Mouse (Mus musculus) liver, adult 2 months (tissue): Measurements from ENCODE around the gene Wif1. TPM values are rescaled to one million over a fixed set of nuclear protein-coding genes. Genes with fewer than 3 reads are reported as not detected.
A peak's percentile ranks its signal among the peaks of the same experiment; 100 is the strongest.

Source experiments
- DNase-seq: peaks from one replicate; pipeline ENCODE4 v3.0.0-alpha.2; 2011; ENCODE audit warnings: low read depth, low spot score; ENCODE audit errors: extremely low read depth
- H3K27ac ChIP-seq: fragments of 200-500 bp; replicated peaks from 2 replicates; pipeline ENCODE4 v1.5.1; 2012; ENCODE audit warnings: low read depth, mild to moderate bottlenecking, control low read depth, inconsistent platforms, low read length; ENCODE audit not compliant: insufficient read depth
- H3K27me3 ChIP-seq: fragments of 200-500 bp; 2 replicates; pipeline ENCODE4 v1.6.1; 2012; ENCODE audit warnings: mild to moderate bottlenecking, moderate library complexity, low read length, inconsistent platforms; ENCODE audit not compliant: control insufficient read depth, insufficient read depth
- H3K36me3 ChIP-seq: fragments of 200-500 bp; 2 replicates; pipeline ENCODE4 v1.6.1; 2012; ENCODE audit warnings: low read length, inconsistent platforms; ENCODE audit not compliant: control insufficient read depth, insufficient read depth
- H3K4me1 ChIP-seq: fragments of 200-500 bp; 2 replicates; pipeline ENCODE4 v1.6.1; 2011; ENCODE audit warnings: low read length; ENCODE audit not compliant: control insufficient read depth, insufficient read depth
- H3K4me3 ChIP-seq: fragments of 200-500 bp; 2 replicates; pipeline ENCODE4 v1.5.1; 2011; ENCODE audit warnings: low read depth, mild to moderate bottlenecking, control low read depth, low read length, moderate library complexity; ENCODE audit not compliant: insufficient read depth
- H3K79me2 ChIP-seq: fragments of 200-500 bp; 2 replicates; pipeline ENCODE4 v1.6.1; 2012; ENCODE audit warnings: inconsistent platforms, mild to moderate bottlenecking, low read length, moderate library complexity; ENCODE audit not compliant: control insufficient read depth, insufficient read depth
- H3K9ac ChIP-seq: fragments of 200-500 bp; 2 replicates; pipeline ENCODE4 v1.6.1; 2012; ENCODE audit warnings: low read depth, mild to moderate bottlenecking, control low read depth, inconsistent platforms, low read length
- CTCF ChIP-seq: fragments of 200-500 bp; IDR thresholded peaks from 2 replicates; pipeline ENCODE4 v1.5.1; 2011; ENCODE audit warnings: low read depth, low read length, control low read depth
- POLR2A ChIP-seq: fragments of 200-500 bp; IDR thresholded peaks from 2 replicates; pipeline ENCODE4 v1.6.1; 2011; ENCODE audit warnings: low read length, control low read depth; ENCODE audit not compliant: insufficient read depth; ENCODE audit errors: extremely low read depth
- WGBS: fragments of 180-500 bp; shearing (Covaris S2); methylation state at CpG from one replicate; pipeline ENCODE4 v1.1.7; 2018; 5-methylcytosine and 5-hydroxymethylcytosine counted together
- polyA plus RNA-seq: library from polyadenylated mRNA; depleted of rRNA; stranded (reverse); fragments of >200 nt; gene quantifications from 2 replicates; pipeline ENCODE4 v1.2.3, GENCODE M21; 2012; rRNA removed
- total RNA-seq: library from RNA; depleted of rRNA; stranded (reverse); fragments of >200 nt; gene quantifications from 2 replicates; pipeline ENCODE4 v1.2.3, GENCODE M21; 2014; rRNA removed

The Wif1 gene
- 0.07 TPM in 1 of 2 replicates, not detected in the other for total RNA-seq
- 0.06 TPM in 1 of 2 replicates, not detected in the other for polyA plus RNA-seq

DNA sequence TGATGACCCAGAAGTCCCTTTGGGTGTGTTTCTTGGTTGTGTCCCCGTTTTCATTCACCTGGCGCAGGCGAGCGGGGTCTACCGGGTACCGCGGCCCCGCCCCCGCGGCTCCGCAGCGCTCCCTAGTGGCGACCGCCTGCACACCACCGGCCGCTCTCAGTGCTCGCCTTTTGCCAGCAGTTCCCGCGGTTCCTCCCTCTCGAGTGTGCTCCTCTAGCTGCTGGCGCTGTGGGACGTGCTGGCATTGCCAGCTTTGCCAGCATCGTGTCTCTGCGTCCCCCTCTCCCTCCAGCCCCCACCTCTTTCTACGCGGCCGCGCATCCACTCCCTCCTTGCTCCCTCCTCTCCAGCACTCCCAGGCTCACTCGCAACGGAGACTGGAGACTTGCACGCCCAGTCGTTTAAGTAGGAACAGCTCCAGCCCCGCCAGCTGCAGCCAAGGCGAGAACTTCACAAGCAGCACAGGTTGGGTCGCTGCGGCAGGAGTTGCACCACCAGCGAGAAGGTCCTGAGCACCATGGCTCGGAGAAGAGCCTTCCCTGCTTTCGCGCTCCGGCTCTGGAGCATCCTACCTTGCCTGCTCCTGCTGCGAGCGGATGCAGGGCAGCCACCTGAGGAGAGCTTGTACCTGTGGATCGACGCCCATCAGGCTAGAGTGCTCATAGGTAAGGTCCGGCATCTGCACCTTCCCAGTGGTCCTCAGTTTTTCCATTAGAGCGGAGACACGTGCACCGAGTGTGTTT is at the start of gene Wif1:
Gene Wif1, plus strand, starts transcription at position 135 of the 743 bp plus-strand sequence.
- peak within 1 kb of the TSS; percentile 27 for H3K9ac ChIP-seq
- no peaks in the 10 kb centered on the region for H3K27me3 ChIP-seq
- WGBS: 1% methylated on average over 49 of the region's 49 CpGs
- H3K27ac ChIP-seq: no peak within 1 kb of the TSS
- peak; percentile 28 for DNase-seq
- TF ChIP-seq CTCF: peak; percentile 78
- TF ChIP-seq POLR2A: no peak
- peak within 1 kb of the TSS; percentile 48 for H3K4me3 ChIP-seq
- peaks cover 6% of the 10 kb centered on the region; the same call in 1 of the 2 replicates for H3K4me1 ChIP-seq
- no peaks in the 10 kb centered on the region for H3K79me2 ChIP-seq
- H3K36me3 ChIP-seq: no peaks in the 10 kb centered on the region

DNA sequence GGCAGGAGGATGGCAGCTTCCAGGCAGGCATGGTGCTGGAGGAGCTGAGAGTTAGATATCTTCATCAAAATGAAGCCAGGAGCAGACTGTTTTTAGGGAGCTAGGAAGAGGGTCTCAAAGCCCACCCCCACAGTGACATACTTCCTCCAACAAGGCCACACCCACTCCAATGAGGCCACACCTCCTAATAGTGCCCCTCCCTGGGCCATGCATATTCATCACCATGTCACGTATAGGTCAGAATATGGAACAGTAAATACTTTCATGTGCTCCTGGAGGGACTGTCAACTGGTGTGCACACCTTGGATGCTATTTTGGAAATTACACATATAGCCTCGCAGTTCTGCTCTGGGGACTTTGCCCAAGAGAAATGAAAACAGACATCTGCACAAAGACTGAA is 31.6 kb upstream of the Wif1 start:
- no peaks in the 10 kb centered on the region for H3K36me3 ChIP-seq
- no peak overlapping the region for H3K4me3 ChIP-seq
- H3K9ac ChIP-seq: no peak overlapping the region
- no peak for TF ChIP-seq CTCF
- no peak for TF ChIP-seq POLR2A
- no peaks in the 10 kb centered on the region for H3K79me2 ChIP-seq
- no peak overlapping the region for H3K27ac ChIP-seq
- H3K27me3 ChIP-seq: no peaks in the 10 kb centered on the region
- 81% methylated on average over 2 of the region's 2 CpGs for WGBS
- H3K4me1 ChIP-seq: no peaks in the 10 kb centered on the region
- DNase-seq: no peak

DNA sequence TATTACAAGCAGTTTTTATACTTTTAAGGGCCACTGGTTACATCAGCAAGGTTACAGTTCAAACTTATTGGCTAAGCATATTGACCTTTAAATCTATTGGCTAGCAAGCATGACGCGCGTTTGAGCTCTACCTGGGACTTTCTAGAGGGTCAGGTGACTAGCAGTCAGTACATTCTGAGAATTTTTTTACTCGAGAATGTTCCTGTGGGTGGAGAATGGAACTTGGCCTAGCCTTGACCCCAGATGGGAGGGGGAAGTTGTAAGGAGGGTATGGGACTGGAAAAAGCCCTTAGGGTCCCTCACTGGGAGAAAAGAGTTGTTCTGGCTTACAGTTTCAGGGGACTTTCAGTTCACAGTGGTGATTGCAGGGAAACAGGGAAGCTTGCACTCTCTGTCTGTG is 22.3 kb upstream of the Wif1 start:
- TF ChIP-seq CTCF: no peak
- no peak for TF ChIP-seq POLR2A
- no peak overlapping the region for H3K4me3 ChIP-seq
- no peak overlapping the region for H3K9ac ChIP-seq
- H3K79me2 ChIP-seq: no peaks in the 10 kb centered on the region
- no peak for DNase-seq
- no peaks in the 10 kb centered on the region for H3K36me3 ChIP-seq
- H3K27ac ChIP-seq: no peak overlapping the region
- no peaks in the 10 kb centered on the region for H3K27me3 ChIP-seq
- no peaks in the 10 kb centered on the region for H3K4me1 ChIP-seq
- 79% methylated on average over 4 of the region's 4 CpGs for WGBS

DNA sequence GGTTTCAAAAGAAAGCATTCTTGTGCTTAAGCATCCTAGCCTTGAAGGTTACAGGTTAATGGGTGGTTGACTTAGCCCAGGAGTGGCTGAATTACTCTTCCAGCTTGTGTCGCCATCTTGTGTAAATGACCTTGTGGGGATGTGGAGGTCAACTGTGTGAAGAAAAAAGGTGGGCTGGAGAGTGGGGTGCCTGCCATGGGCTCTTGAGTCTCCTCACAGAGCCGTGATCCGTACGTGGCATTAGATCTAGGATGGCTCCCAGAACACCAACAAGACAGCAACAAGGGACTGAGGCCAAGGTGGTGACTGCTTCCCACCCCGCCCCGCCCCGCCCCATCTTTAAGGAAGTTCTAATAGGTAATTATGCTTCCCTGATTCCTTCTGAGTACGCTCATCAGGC is 17.5 kb upstream of the Wif1 start:
- no peak overlapping the region for H3K4me3 ChIP-seq
- H3K27me3 ChIP-seq: no peaks in the 10 kb centered on the region
- no peak overlapping the region for H3K9ac ChIP-seq
- TF ChIP-seq POLR2A: no peak
- no peak for TF ChIP-seq CTCF
- 79% methylated on average over 8 of the region's 8 CpGs for WGBS
- no peaks in the 10 kb centered on the region for H3K4me1 ChIP-seq
- no peaks in the 10 kb centered on the region for H3K79me2 ChIP-seq
- DNase-seq: no peak
- no peaks in the 10 kb centered on the region for H3K36me3 ChIP-seq
- H3K27ac ChIP-seq: no peak overlapping the region

DNA sequence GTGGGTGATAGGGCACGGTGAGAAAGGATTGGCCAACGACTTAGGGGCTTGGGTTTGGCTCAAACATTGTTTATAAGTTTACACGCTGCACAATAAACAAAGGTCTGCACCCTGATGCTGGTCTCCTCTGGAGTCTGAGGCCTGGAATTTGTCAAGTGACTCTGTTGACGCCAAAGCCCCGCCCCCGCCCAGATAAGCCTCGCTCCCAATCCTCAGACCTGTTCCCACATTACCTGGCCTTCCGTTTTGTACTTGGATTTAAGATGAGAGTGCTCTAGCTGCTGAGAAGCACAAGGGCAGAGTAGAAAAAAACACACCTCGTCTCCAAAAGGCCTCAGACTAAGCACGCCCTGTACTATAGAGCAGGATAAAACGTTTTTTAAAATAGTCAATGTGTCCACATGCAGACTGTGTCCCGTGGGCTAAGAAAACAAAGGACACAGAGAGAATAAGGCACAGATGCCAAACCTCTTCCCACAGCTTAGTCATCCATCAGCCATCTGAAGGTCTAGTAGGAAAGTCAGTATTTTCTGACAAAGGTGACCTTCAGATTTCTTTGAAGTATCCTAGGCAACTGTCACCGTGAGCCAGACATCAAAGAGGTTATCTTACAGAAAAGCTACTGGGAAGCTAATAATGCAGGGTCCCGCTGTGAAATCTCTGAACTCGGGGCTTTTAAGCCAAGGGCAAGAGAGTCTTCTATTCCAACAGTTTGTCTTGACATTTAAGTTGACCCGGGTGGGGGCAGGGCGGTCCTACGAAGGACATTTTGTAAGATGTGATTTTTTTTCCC is 16.9 kb upstream of the Wif1 start:
- no peaks in the 10 kb centered on the region for H3K79me2 ChIP-seq
- H3K4me1 ChIP-seq: no peaks in the 10 kb centered on the region
- no peak overlapping the region for H3K4me3 ChIP-seq
- TF ChIP-seq POLR2A (no peak), CTCF (no peak)
- no peaks in the 10 kb centered on the region for H3K27me3 ChIP-seq
- no peak overlapping the region for H3K27ac ChIP-seq
- no peak overlapping the region for H3K9ac ChIP-seq
- no peaks in the 10 kb centered on the region for H3K36me3 ChIP-seq
- 35% methylated on average over 18 of the region's 18 CpGs for WGBS
- no peak for DNase-seq

DNA sequence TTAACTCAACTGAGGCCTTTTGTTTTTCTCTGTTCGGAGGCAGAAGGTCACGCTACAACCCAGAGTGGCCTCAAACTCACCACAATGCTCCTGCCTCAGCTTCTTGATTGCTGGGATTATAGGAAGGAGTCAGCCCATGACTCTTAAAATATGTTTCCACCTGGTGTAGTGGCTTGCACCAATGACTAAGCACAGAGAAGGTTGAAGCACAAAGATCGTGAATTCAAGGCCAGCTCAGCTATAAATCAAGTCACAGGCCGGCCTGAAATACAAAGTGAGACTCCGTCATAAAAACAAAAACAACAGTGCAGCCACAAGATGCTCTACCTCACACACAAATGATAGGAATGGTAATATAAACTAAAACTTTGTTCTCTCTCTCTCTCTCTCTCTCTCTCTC is 10.8 kb upstream of the Wif1 start:
- Histone ChIP-seq H3K36me3 (no peaks in the 10 kb centered on the region), H3K9ac (no peak overlapping the region), H3K27ac (no peak overlapping the region), H3K27me3 (no peaks in the 10 kb centered on the region), H3K4me1 (no peaks in the 10 kb centered on the region), H3K79me2 (no peaks in the 10 kb centered on the region), H3K4me3 (no peak overlapping the region)
- DNase-seq: no peak
- TF ChIP-seq CTCF (no peak), POLR2A (no peak)
- 83% methylated on average over 5 of the region's 5 CpGs for WGBS
